In the genomic region with DNA sequence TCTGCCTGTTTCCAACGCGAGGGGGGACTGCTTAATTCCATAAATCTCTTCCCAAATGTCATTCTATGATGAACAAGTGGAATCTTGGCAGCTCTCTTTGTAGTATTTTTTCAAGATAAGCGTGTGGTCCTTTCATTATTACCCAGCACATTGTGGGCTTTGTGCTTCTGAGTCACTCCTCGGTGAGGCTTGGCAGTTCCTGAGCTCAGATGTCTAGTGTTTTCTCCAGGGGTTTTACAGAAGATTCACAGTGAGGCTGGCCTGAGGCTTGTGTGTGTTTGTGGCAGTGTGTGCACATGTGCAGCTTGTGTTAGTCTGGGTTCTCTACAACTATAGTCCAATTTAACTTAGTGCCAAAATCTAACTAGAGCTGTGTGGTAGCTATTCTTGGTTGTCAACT, we compare ENCODE assay signal across 17 mouse cellular contexts. TPM values are rescaled to one million over a fixed set of nuclear protein-coding genes. Genes with fewer than 3 reads are reported as not detected.
"Had no signal": no experiment of that assay in that cellular context is flagged by ENCODE, and none has a peak within 500 bp of the region (broad histone marks: within the 10 kb centered on the region; RNA-seq: fewer than 3 reads in every experiment).

No protein-coding gene starts in this region.

- H3K4me1 ChIP-seq: limb, embryonic 10.5 days; neural tube, embryonic 12.5 days had no signal

- DNase-seq: kidney, adult 9 months; kidney, postnatal 10 days; kidney, postnatal 4 days; lung, embryonic 14.5 days; lung, postnatal 10 days; lung, postnatal 4 days; midbrain, embryonic 14.5 days; thymus, adult 18-20 months; thymus, postnatal 14 days had no signal

- H3K4me2 ChIP-seq: liver, embryonic 11.5 days; lung, embryonic 14.5 days; neural tube, embryonic 12.5 days had no signal

- H3K27me3 ChIP-seq: neural tube, embryonic 12.5 days had no signal

- H3K27ac ChIP-seq: layer of hippocampus, adult 2 months; limb, embryonic 10.5 days; midbrain, embryonic 10.5 days; neural tube, embryonic 12.5 days; stomach, postnatal 0 days had no signal

- H3K4me3 ChIP-seq: layer of hippocampus, adult 2 months; limb, embryonic 10.5 days; midbrain, embryonic 10.5 days; neural tube, embryonic 12.5 days had no signal

- H3K36me3 ChIP-seq: limb, embryonic 10.5 days; midbrain, embryonic 10.5 days; neural tube, embryonic 12.5 days had no signal

- H3K9ac ChIP-seq: lung, embryonic 14.5 days; neural tube, embryonic 12.5 days had no signal

- H3K9me3 ChIP-seq: limb, embryonic 10.5 days; midbrain, embryonic 10.5 days; neural tube, embryonic 12.5 days had no signal

RNA-seq across cellular contexts. Expression of a gene that starts 46.3 kb away (rescaled TPM):
- polyA plus RNA-seq: limb, embryonic 10.5 days; limb, embryonic 14.5 days; liver, embryonic 11.5 days; lung, embryonic 14.5 days; midbrain, embryonic 10.5 days; midbrain, embryonic 14.5 days; neural tube, embryonic 12.5 days; urinary bladder, adult 2 months had no signal
